Mouse (Mus musculus): ENCODE data around the gene Gm13290. TPM values are rescaled to one million over a fixed set of nuclear protein-coding genes. Genes with fewer than 3 reads are reported as not detected.
"Not testable (repeated sequence)": the region's sequence is repeated elsewhere in the genome, so short reads cannot be mapped to it uniquely, and the experiment has no call there.

Gene Gm13290
- polyA plus RNA-seq, 1 experiment from 2014 or later: 0.13 TPM

- H3K27me3 ChIP-seq (replicated peaks; ENCODE audit: control insufficient read depth, insufficient read depth, low read length); H3K9ac ChIP-seq (ENCODE audit: low read depth, low read length); H3K4me2 ChIP-seq (replicated peaks; ENCODE audit: low read depth); H3K36me3 ChIP-seq (ENCODE audit: control insufficient read depth, insufficient read depth); H3K27ac ChIP-seq (ENCODE audit: low read depth, low read length); H3K4me3 ChIP-seq (ENCODE audit: low read depth, low read length); ATAC-seq; H3K4me1 ChIP-seq (replicated peaks; ENCODE audit: control insufficient read depth, insufficient read depth, low read length); H3K9me3 ChIP-seq (ENCODE audit: control insufficient read depth): not testable (repeated sequence)
- TF ChIP-seq CTCF (IDR thresholded peaks at IDR 0.05; ENCODE audit: low read depth): peak; percentile 53
- WGBS: no CpG with 5 or more reads among the region's 34 CpGs
Observed at GRCm38 (mm10) chr4:88805761-88806160, 32.1 kb downstream of the Gm13290 start.

GRCm38 (mm10) chr4:88815928-88816327, 42.3 kb downstream of the Gm13290 start, which contains the start of gene Ifna7:
Gene Ifna7, plus strand, starts transcription at chr4:88816228.
- Histone ChIP-seq H3K27me3 (replicated peaks; ENCODE audit: control insufficient read depth, insufficient read depth, low read length) (no peaks in the 10 kb centered on the region), H3K9me3 (ENCODE audit: control insufficient read depth) (no peaks in the 10 kb centered on the region), H3K4me1 (replicated peaks; ENCODE audit: control insufficient read depth, insufficient read depth, low read length) (no peaks in the 10 kb centered on the region), H3K36me3 (ENCODE audit: control insufficient read depth, insufficient read depth) (no peaks in the 10 kb centered on the region), H3K9ac (ENCODE audit: low read depth, low read length) (no peak within 1 kb of the TSS), H3K27ac (ENCODE audit: low read depth, low read length) (no peak within 1 kb of the TSS), H3K4me2 (replicated peaks; ENCODE audit: low read depth) (no peak within 1 kb of the TSS), H3K4me3 (ENCODE audit: low read depth, low read length) (no peak within 1 kb of the TSS)
- WGBS: 52% methylated on average over 3 of the region's 3 CpGs
- no peak for TF ChIP-seq CTCF (IDR thresholded peaks at IDR 0.05; ENCODE audit: low read depth)
- no peak for ATAC-seq

GRCm38 (mm10) chr4:88819659-88820058, 46.0 kb downstream of the Gm13290 start, which contains the start of gene Ifna11:
Gene Ifna11, plus strand, starts transcription at chr4:88819959.
- WGBS: 70% methylated on average over 1 of the region's 1 CpGs
- Histone ChIP-seq H3K4me1 (replicated peaks; ENCODE audit: control insufficient read depth, insufficient read depth, low read length) (no peaks in the 10 kb centered on the region), H3K36me3 (ENCODE audit: control insufficient read depth, insufficient read depth) (no peaks in the 10 kb centered on the region), H3K9me3 (ENCODE audit: control insufficient read depth) (no peaks in the 10 kb centered on the region), H3K27me3 (replicated peaks; ENCODE audit: control insufficient read depth, insufficient read depth, low read length) (no peaks in the 10 kb centered on the region), H3K27ac (ENCODE audit: low read depth, low read length) (no peak within 1 kb of the TSS), H3K4me3 (ENCODE audit: low read depth, low read length) (no peak within 1 kb of the TSS), H3K9ac (ENCODE audit: low read depth, low read length) (no peak within 1 kb of the TSS), H3K4me2 (replicated peaks; ENCODE audit: low read depth) (no peak within 1 kb of the TSS)
- no peak for TF ChIP-seq CTCF (IDR thresholded peaks at IDR 0.05; ENCODE audit: low read depth)
- ATAC-seq: no peak

- ATAC-seq: no peak
- WGBS: 24% methylated on average over 4 of the region's 4 CpGs
- no peak overlapping the region for H3K4me2 ChIP-seq (replicated peaks; ENCODE audit: low read depth)
Observed at GRCm38 (mm10) chr4:88822995-88823394, 49.4 kb downstream of the Gm13290 start.

More at GRCm38 (mm10) chr4:88822995-88823394, 49.4 kb downstream of the Gm13290 start:
- Histone ChIP-seq H3K27me3 (replicated peaks; ENCODE audit: control insufficient read depth, insufficient read depth, low read length) (no peaks in the 10 kb centered on the region), H3K4me3 (ENCODE audit: low read depth, low read length) (no peak overlapping the region), H3K9ac (ENCODE audit: low read depth, low read length) (no peak overlapping the region), H3K4me1 (replicated peaks; ENCODE audit: control insufficient read depth, insufficient read depth, low read length) (no peaks in the 10 kb centered on the region), H3K27ac (ENCODE audit: low read depth, low read length) (no peak overlapping the region), H3K9me3 (ENCODE audit: control insufficient read depth) (no peaks in the 10 kb centered on the region), H3K36me3 (ENCODE audit: control insufficient read depth, insufficient read depth) (no peaks in the 10 kb centered on the region)
- peak; percentile 62 for TF ChIP-seq CTCF (IDR thresholded peaks at IDR 0.05; ENCODE audit: low read depth)

Other genes starting within 250 kb of the Gm13290 start
- not detected in 2 replicates for gene Ifna15, start 215.6 kb upstream of the Gm13290 start, polyA plus RNA-seq (2015; fragmentation: Nextera tagmentation; extraction: Ambion mirVana)
- gene Ifna14, start 202.0 kb upstream of the Gm13290 start, polyA plus RNA-seq (2015; fragmentation: Nextera tagmentation; extraction: Ambion mirVana): not detected in 2 replicates
- not detected in 2 replicates for gene Ifna9, start 181.4 kb upstream of the Gm13290 start, polyA plus RNA-seq (2015; fragmentation: Nextera tagmentation; extraction: Ambion mirVana)
- gene Ifna12, start 170.5 kb upstream of the Gm13290 start, polyA plus RNA-seq (2015; fragmentation: Nextera tagmentation; extraction: Ambion mirVana): not detected in 2 replicates
- gene C87499, start 139.4 kb upstream of the Gm13290 start, polyA plus RNA-seq (2015; fragmentation: Nextera tagmentation; extraction: Ambion mirVana): not detected in 2 replicates
- not detected in 2 replicates for gene Ifna13, start 129.4 kb upstream of the Gm13290 start, polyA plus RNA-seq (2015; fragmentation: Nextera tagmentation; extraction: Ambion mirVana)
- not detected in 2 replicates for gene Ifna16, start 96.9 kb upstream of the Gm13290 start, polyA plus RNA-seq (2015; fragmentation: Nextera tagmentation; extraction: Ambion mirVana)
- not detected in 2 replicates for gene Ifna2, start 89.9 kb upstream of the Gm13290 start, polyA plus RNA-seq (2015; fragmentation: Nextera tagmentation; extraction: Ambion mirVana)
- not detected in 2 replicates for gene Ifnab, start 82.5 kb upstream of the Gm13290 start, polyA plus RNA-seq (2015; fragmentation: Nextera tagmentation; extraction: Ambion mirVana)
- 0.16 and 0.43 TPM in 2 replicates for gene Gm26566, start 52.0 kb upstream of the Gm13290 start, polyA plus RNA-seq (2015; fragmentation: Nextera tagmentation; extraction: Ambion mirVana)
- 40.5 and 42.5 TPM in 2 replicates for gene Klhl9, start 51.4 kb upstream of the Gm13290 start, polyA plus RNA-seq (2015; fragmentation: Nextera tagmentation; extraction: Ambion mirVana)
- not detected in 2 replicates for gene Gm13271, start 19.0 kb upstream of the Gm13290 start, polyA plus RNA-seq (2015; fragmentation: Nextera tagmentation; extraction: Ambion mirVana)
- 0.20 TPM in 1 of 2 replicates, not detected in the other for gene Gm13283, start 13.7 kb upstream of the Gm13290 start, polyA plus RNA-seq (2015; fragmentation: Nextera tagmentation; extraction: Ambion mirVana)
- not detected in 2 replicates for gene Gm13289, start 3.1 kb downstream of the Gm13290 start, polyA plus RNA-seq (2015; fragmentation: Nextera tagmentation; extraction: Ambion mirVana)
- gene Gm13272, start 6.0 kb downstream of the Gm13290 start, polyA plus RNA-seq (2015; fragmentation: Nextera tagmentation; extraction: Ambion mirVana): not detected in 2 replicates
- gene Ifnz, start 8.3 kb downstream of the Gm13290 start, polyA plus RNA-seq (2015; fragmentation: Nextera tagmentation; extraction: Ambion mirVana): 0.18 TPM in 1 of 2 replicates, not detected in the other
- not detected in 2 replicates for gene Gm13276, start 11.9 kb downstream of the Gm13290 start, polyA plus RNA-seq (2015; fragmentation: Nextera tagmentation; extraction: Ambion mirVana)
- not detected in 2 replicates for gene Gm13277, start 14.8 kb downstream of the Gm13290 start, polyA plus RNA-seq (2015; fragmentation: Nextera tagmentation; extraction: Ambion mirVana)
- not detected in 2 replicates for gene Gm13278, start 17.7 kb downstream of the Gm13290 start, polyA plus RNA-seq (2015; fragmentation: Nextera tagmentation; extraction: Ambion mirVana)
- not detected in 2 replicates for gene Gm13275, start 20.7 kb downstream of the Gm13290 start, polyA plus RNA-seq (2015; fragmentation: Nextera tagmentation; extraction: Ambion mirVana)
- gene Gm13279, start 23.6 kb downstream of the Gm13290 start, polyA plus RNA-seq (2015; fragmentation: Nextera tagmentation; extraction: Ambion mirVana): not detected in 2 replicates
- 0.37 and 0.42 TPM in 2 replicates for gene Gm13285, start 25.8 kb downstream of the Gm13290 start, polyA plus RNA-seq (2015; fragmentation: Nextera tagmentation; extraction: Ambion mirVana)
- not detected in 2 replicates for gene Gm13287, start 29.4 kb downstream of the Gm13290 start, polyA plus RNA-seq (2015; fragmentation: Nextera tagmentation; extraction: Ambion mirVana)
- not detected in 2 replicates for gene Gm13288, start 31.7 kb downstream of the Gm13290 start, polyA plus RNA-seq (2015; fragmentation: Nextera tagmentation; extraction: Ambion mirVana)
- not detected in 2 replicates for gene Ifna7, start 42.4 kb downstream of the Gm13290 start, polyA plus RNA-seq (2015; fragmentation: Nextera tagmentation; extraction: Ambion mirVana)
- not detected in 2 replicates for gene Ifna11, start 46.1 kb downstream of the Gm13290 start, polyA plus RNA-seq (2015; fragmentation: Nextera tagmentation; extraction: Ambion mirVana)
- not detected in 2 replicates for gene Ifna6, start 53.6 kb downstream of the Gm13290 start, polyA plus RNA-seq (2015; fragmentation: Nextera tagmentation; extraction: Ambion mirVana)
- gene Ifna5, start 61.7 kb downstream of the Gm13290 start, polyA plus RNA-seq (2015; fragmentation: Nextera tagmentation; extraction: Ambion mirVana): not detected in 2 replicates
- gene Ifna4, start 68.0 kb downstream of the Gm13290 start, polyA plus RNA-seq (2015; fragmentation: Nextera tagmentation; extraction: Ambion mirVana): not detected in 2 replicates
- not detected in 2 replicates for gene Ifna1, start 76.3 kb downstream of the Gm13290 start, polyA plus RNA-seq (2015; fragmentation: Nextera tagmentation; extraction: Ambion mirVana)
- gene Ifne, start 106.4 kb downstream of the Gm13290 start, polyA plus RNA-seq (2015; fragmentation: Nextera tagmentation; extraction: Ambion mirVana): not detected in 2 replicates